Mouse (Mus musculus) spleen, adult 2 months (tissue): ENCODE data around the gene Prtg.

Experiments used
- CTCF ChIP-seq: fragments of 200-500 bp; IDR thresholded peaks from 2 replicates; pipeline ENCODE4 v1.5.1; 2011; ENCODE audit warnings: mild to moderate bottlenecking, inconsistent platforms; ENCODE audit not compliant: insufficient read depth, insufficient read length, insufficient replicate concordance; ENCODE audit errors: extremely low read depth
- POLR2A ChIP-seq: fragments of 200-500 bp; IDR thresholded peaks from 2 replicates; pipeline ENCODE4 v1.6.1; 2011; ENCODE audit warnings: low read depth, low read length, inconsistent platforms

- no peak for TF ChIP-seq CTCF
- no peak for TF ChIP-seq POLR2A
These were observed 54.1 kb downstream of the Prtg start for GRCm38 (mm10) chr9:72860764-72861163.
